Mouse (Mus musculus): ENCODE measurements around the gene Lurap1l.

Lurap1l gene

GRCm38 (mm10) chr4:80917812-80918211, 7.4 kb downstream of the Lurap1l start:
- DNase-seq (ENCODE audit: low spot score in 2 of 2), result no peak

- no peak for DNase-seq (ENCODE audit: low spot score in 2 of 2)
Observed at GRCm38 (mm10) chr4:80918526-80919129, 8.2 kb downstream of the Lurap1l start.

GRCm38 (mm10) chr4:80919217-80919867, 8.9 kb downstream of the Lurap1l start:
- no peak for DNase-seq (ENCODE audit: low spot score in 2 of 2)

- no peak for DNase-seq (ENCODE audit: low spot score in 2 of 2)
Observed at GRCm38 (mm10) chr4:80921646-80922489, 11.4 kb downstream of the Lurap1l start.

- no peak for DNase-seq (ENCODE audit: low spot score in 2 of 2)
Observed at GRCm38 (mm10) chr4:80922654-80923053, 12.2 kb downstream of the Lurap1l start.

GRCm38 (mm10) chr4:80924815-80925214, 14.4 kb downstream of the Lurap1l start:
- DNase-seq (ENCODE audit: low spot score in 2 of 2), result no peak

- DNase-seq (ENCODE audit: low spot score in 2 of 2), result no peak
Observed at GRCm38 (mm10) chr4:80925752-80926519, 15.5 kb downstream of the Lurap1l start.

- DNase-seq (ENCODE audit: low spot score in 2 of 2), result no peak
Observed at GRCm38 (mm10) chr4:80934749-80935148, 24.3 kb downstream of the Lurap1l start.

GRCm38 (mm10) chr4:80939115-80939514, 28.7 kb downstream of the Lurap1l start:
- no peak for DNase-seq (ENCODE audit: low spot score in 2 of 2)

GRCm38 (mm10) chr4:80940946-80941345, 30.5 kb downstream of the Lurap1l start:
- DNase-seq (ENCODE audit: low spot score in 2 of 2), result no peak

- DNase-seq (ENCODE audit: low spot score in 2 of 2), result no peak
Observed at GRCm38 (mm10) chr4:80941978-80942377, 31.5 kb downstream of the Lurap1l start.

- no peak for DNase-seq (ENCODE audit: low spot score in 2 of 2)
Observed at GRCm38 (mm10) chr4:80944605-80945004, 34.2 kb downstream of the Lurap1l start.

GRCm38 (mm10) chr4:80949110-80949509, 38.7 kb downstream of the Lurap1l start:
- no peak for DNase-seq (ENCODE audit: low spot score in 2 of 2)

- peak in 1 of 2 experiments; percentile 17 for DNase-seq (ENCODE audit: low spot score in 2 of 2)
Observed at GRCm38 (mm10) chr4:80949720-80950119, 39.3 kb downstream of the Lurap1l start.

GRCm38 (mm10) chr4:80950280-80950781, 39.9 kb downstream of the Lurap1l start:
- no peak for DNase-seq (ENCODE audit: low spot score in 2 of 2)

- no peak for DNase-seq (ENCODE audit: low spot score in 2 of 2)
Observed at GRCm38 (mm10) chr4:80952653-80953052, 42.2 kb downstream of the Lurap1l start.

- DNase-seq (ENCODE audit: low spot score in 2 of 2), result no peak
Observed at GRCm38 (mm10) chr4:80955942-80956341, 45.5 kb downstream of the Lurap1l start.

GRCm38 (mm10) chr4:80967526-80967925, 57.1 kb downstream of the Lurap1l start:
- DNase-seq (ENCODE audit: low spot score in 2 of 2), result no peak

GRCm38 (mm10) chr4:80971846-80972245, 61.4 kb downstream of the Lurap1l start:
- DNase-seq (ENCODE audit: low spot score in 2 of 2), result no peak

GRCm38 (mm10) chr4:80973896-80974295, 63.5 kb downstream of the Lurap1l start:
- no peak for DNase-seq (ENCODE audit: low spot score in 2 of 2)

- DNase-seq (ENCODE audit: low spot score in 2 of 2), result no peak
Observed at GRCm38 (mm10) chr4:80990819-80991218, 80.4 kb downstream of the Lurap1l start.

GRCm38 (mm10) chr4:81003528-81003927, 93.1 kb downstream of the Lurap1l start:
- no peak for DNase-seq (ENCODE audit: low spot score in 2 of 2)

Measured in urinary bladder, adult 18-20 months (tissue).